Mouse (Mus musculus): ENCODE data around the gene Sgk1. TPM values are rescaled to one million over a fixed set of nuclear protein-coding genes. Genes with fewer than 3 reads are reported as not detected.

Sgk1 gene
- polyA plus RNA-seq, 1 experiment from 2014 or later = 150 TPM

DNA sequence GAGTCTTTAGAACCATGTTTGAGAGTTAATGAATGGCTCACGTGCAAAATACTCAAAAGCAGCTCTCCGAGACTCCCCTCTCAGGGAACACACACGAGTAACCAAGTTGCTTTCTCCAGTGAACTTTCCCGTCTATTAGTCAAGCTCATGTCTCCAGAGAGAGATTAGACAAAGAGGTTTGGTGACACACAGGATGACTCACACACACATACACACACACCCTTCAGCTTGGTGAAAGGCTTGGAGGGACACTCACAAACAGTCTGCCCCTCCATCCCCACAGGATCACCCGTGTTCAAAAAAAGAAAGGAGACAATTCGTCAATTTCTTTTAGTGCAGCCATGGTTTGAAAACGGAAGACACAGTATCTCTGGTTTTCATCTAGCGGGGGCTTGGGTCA, 32.7 kb upstream of the Sgk1 start:
- no peaks in the 10 kb centered on the region for H3K4me1 ChIP-seq (replicated peaks; ENCODE audit: insufficient read depth, low read length)
- no peak for DNase-seq (ENCODE audit: low spot score)
- no peak overlapping the region for H3K9ac ChIP-seq (ENCODE audit: low read depth, low read length)
- no peaks in the 10 kb centered on the region for H3K9me3 ChIP-seq (replicated peaks; ENCODE audit: low read length)
- H3K4me3 ChIP-seq (replicated peaks; ENCODE audit: low read depth, low read length) = no peak overlapping the region
- H3K36me3 ChIP-seq (ENCODE audit: insufficient read depth, low read length) = no peaks in the 10 kb centered on the region
- TF ChIP-seq CTCF (IDR thresholded peaks at IDR 0.05; ENCODE audit: low read depth) = no peak
- 80% methylated on average over 8 of the region's 8 CpGs for WGBS
- H3K27me3 ChIP-seq (ENCODE audit: insufficient read depth, low read length) = no peaks in the 10 kb centered on the region
- no peak overlapping the region for H3K27ac ChIP-seq
- ATAC-seq (replicated peaks; ENCODE audit: low FRiP score, low read depth) = no peak
- H3K4me2 ChIP-seq (ENCODE audit: low read length) = no peak overlapping the region

- no peak for TF ChIP-seq CTCF (IDR thresholded peaks at IDR 0.05; ENCODE audit: low read depth)
- Histone ChIP-seq H3K27me3 (ENCODE audit: insufficient read depth, low read length) (no peaks in the 10 kb centered on the region), H3K9me3 (replicated peaks; ENCODE audit: low read length) (no peaks in the 10 kb centered on the region), H3K9ac (ENCODE audit: low read depth, low read length) (no peak overlapping the region), H3K4me2 (ENCODE audit: low read length) (no peak overlapping the region), H3K4me1 (replicated peaks; ENCODE audit: insufficient read depth, low read length) (no peaks in the 10 kb centered on the region), H3K4me3 (replicated peaks; ENCODE audit: low read depth, low read length) (no peak overlapping the region), H3K36me3 (ENCODE audit: insufficient read depth, low read length) (no peaks in the 10 kb centered on the region), H3K27ac (no peak overlapping the region)
- ATAC-seq (replicated peaks; ENCODE audit: low FRiP score, low read depth) (no peak), DNase-seq (ENCODE audit: low spot score) (no peak)
- 72% methylated on average over 3 of the region's 3 CpGs for WGBS
These were observed 31.7 kb upstream of the Sgk1 start for GRCm38 (mm10) chr10:21850330-21850729.

- Histone ChIP-seq H3K4me2 (ENCODE audit: low read length) (no peak overlapping the region), H3K36me3 (ENCODE audit: insufficient read depth, low read length) (no peaks in the 10 kb centered on the region), H3K9me3 (replicated peaks; ENCODE audit: low read length) (no peaks in the 10 kb centered on the region), H3K4me1 (replicated peaks; ENCODE audit: insufficient read depth, low read length) (no peaks in the 10 kb centered on the region), H3K27ac (no peak overlapping the region), H3K4me3 (replicated peaks; ENCODE audit: low read depth, low read length) (no peak overlapping the region), H3K9ac (ENCODE audit: low read depth, low read length) (no peak overlapping the region), H3K27me3 (ENCODE audit: insufficient read depth, low read length) (no peaks in the 10 kb centered on the region)
- no peak for ATAC-seq (replicated peaks; ENCODE audit: low FRiP score, low read depth)
- no peak for DNase-seq (ENCODE audit: low spot score)
- no peak for TF ChIP-seq CTCF (IDR thresholded peaks at IDR 0.05; ENCODE audit: low read depth)
- WGBS = 77% methylated on average over 6 of the region's 6 CpGs
These were observed 28.9 kb upstream of the Sgk1 start for GRCm38 (mm10) chr10:21853122-21853521.

- Histone ChIP-seq H3K36me3 (ENCODE audit: insufficient read depth, low read length) (no peaks in the 10 kb centered on the region), H3K9me3 (replicated peaks; ENCODE audit: low read length) (no peaks in the 10 kb centered on the region), H3K4me3 (replicated peaks; ENCODE audit: low read depth, low read length) (no peak overlapping the region), H3K27ac (no peak overlapping the region), H3K9ac (ENCODE audit: low read depth, low read length) (no peak overlapping the region), H3K4me2 (ENCODE audit: low read length) (no peak overlapping the region), H3K4me1 (replicated peaks; ENCODE audit: insufficient read depth, low read length) (no peaks in the 10 kb centered on the region), H3K27me3 (ENCODE audit: insufficient read depth, low read length) (no peaks in the 10 kb centered on the region)
- ATAC-seq (replicated peaks; ENCODE audit: low FRiP score, low read depth) = no peak
- DNase-seq (ENCODE audit: low spot score) = no peak
- TF ChIP-seq CTCF (IDR thresholded peaks at IDR 0.05; ENCODE audit: low read depth) = no peak
- WGBS = 91% methylated on average over 14 of the region's 14 CpGs
These were observed 28.2 kb upstream of the Sgk1 start for GRCm38 (mm10) chr10:21853566-21854328.

DNA sequence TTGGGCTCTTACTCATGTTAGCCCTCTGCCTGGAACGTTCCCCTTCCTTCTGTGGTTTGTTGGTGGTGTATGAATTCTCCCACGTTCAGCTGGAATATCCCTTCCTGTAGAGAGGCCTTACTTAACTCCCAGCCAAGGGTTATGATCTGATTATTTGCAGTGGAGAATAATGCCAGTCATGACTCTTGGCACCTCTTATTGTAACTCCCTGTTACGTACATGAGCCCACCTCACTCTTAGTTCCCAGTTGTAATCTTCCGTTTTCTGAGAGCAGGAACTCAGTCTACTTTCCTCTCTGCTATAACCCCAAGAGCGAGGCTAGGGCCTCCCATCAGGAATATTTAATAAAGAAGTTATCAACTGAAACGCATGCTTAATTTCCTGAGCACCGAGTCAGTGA, 26.6 kb upstream of the Sgk1 start:
- Histone ChIP-seq H3K4me3 (replicated peaks; ENCODE audit: low read depth, low read length) (no peak overlapping the region), H3K27me3 (ENCODE audit: insufficient read depth, low read length) (no peaks in the 10 kb centered on the region), H3K9me3 (replicated peaks; ENCODE audit: low read length) (no peaks in the 10 kb centered on the region), H3K9ac (ENCODE audit: low read depth, low read length) (no peak overlapping the region), H3K36me3 (ENCODE audit: insufficient read depth, low read length) (no peaks in the 10 kb centered on the region), H3K27ac (no peak overlapping the region), H3K4me1 (replicated peaks; ENCODE audit: insufficient read depth, low read length) (no peaks in the 10 kb centered on the region), H3K4me2 (ENCODE audit: low read length) (no peak overlapping the region)
- no peak for DNase-seq (ENCODE audit: low spot score)
- WGBS = 87% methylated on average over 7 of the region's 7 CpGs
- ATAC-seq (replicated peaks; ENCODE audit: low FRiP score, low read depth) = no peak
- no peak for TF ChIP-seq CTCF (IDR thresholded peaks at IDR 0.05; ENCODE audit: low read depth)

DNA sequence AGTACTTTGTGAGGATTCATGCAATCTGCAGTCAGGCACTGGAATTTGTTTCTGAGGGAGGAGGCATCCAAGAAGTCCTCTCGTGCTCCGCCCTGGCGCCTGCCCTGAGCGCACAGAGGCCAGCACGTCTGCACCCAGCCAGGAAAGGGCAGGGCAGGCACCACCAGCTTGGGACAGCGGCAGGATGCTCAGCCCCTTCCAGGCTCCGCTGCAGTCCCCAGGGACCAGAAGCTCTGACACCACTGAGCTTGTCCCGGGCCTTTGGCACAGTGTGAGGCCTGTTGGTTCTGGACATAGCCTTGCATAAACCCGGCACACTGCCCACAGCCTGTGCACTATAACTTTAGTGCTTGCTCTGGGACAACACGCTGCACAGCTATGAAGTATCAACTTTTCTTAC, 24.3 kb upstream of the Sgk1 start:
- WGBS = 61% methylated on average over 10 of the region's 10 CpGs
- no peaks in the 10 kb centered on the region for H3K4me1 ChIP-seq (replicated peaks; ENCODE audit: insufficient read depth, low read length)
- H3K9me3 ChIP-seq (replicated peaks; ENCODE audit: low read length) = no peaks in the 10 kb centered on the region
- no peak overlapping the region for H3K27ac ChIP-seq
- ATAC-seq (replicated peaks; ENCODE audit: low FRiP score, low read depth) (peak; percentile 40; the same call in 1 of the 2 replicates), DNase-seq (ENCODE audit: low spot score) (peak; percentile 28)
- H3K4me3 ChIP-seq (replicated peaks; ENCODE audit: low read depth, low read length) = no peak overlapping the region
- no peak for TF ChIP-seq CTCF (IDR thresholded peaks at IDR 0.05; ENCODE audit: low read depth)
- no peaks in the 10 kb centered on the region for H3K27me3 ChIP-seq (ENCODE audit: insufficient read depth, low read length)
- no peaks in the 10 kb centered on the region for H3K36me3 ChIP-seq (ENCODE audit: insufficient read depth, low read length)
- no peak overlapping the region for H3K4me2 ChIP-seq (ENCODE audit: low read length)
- no peak overlapping the region for H3K9ac ChIP-seq (ENCODE audit: low read depth, low read length)

All from kidney, postnatal 0 days (tissue).